Mouse (Mus musculus): Measurements from ENCODE around the gene Tnfrsf1a.

GRCm38 (mm10) chr6:125342198-125342597 lies 7.0 kb upstream of the Tnfrsf1a start:
- no peak for TF ChIP-seq CTCF (IDR thresholded peaks at IDR 0.05; ENCODE audit: borderline replicate concordance, insufficient read depth, low read depth, low read length)
- TF ChIP-seq POLR2A (IDR thresholded peaks at IDR 0.05; ENCODE audit: borderline replicate concordance, insufficient read depth, low read length) = no peak
